Mouse (Mus musculus): ENCODE measurements around the gene Rdh1. TPM values are rescaled to one million over a fixed set of nuclear protein-coding genes. Genes with fewer than 3 reads are reported as not detected.

Gene Rdh1
- total and polyA plus RNA-seq, 3 experiments: not detected

DNA sequence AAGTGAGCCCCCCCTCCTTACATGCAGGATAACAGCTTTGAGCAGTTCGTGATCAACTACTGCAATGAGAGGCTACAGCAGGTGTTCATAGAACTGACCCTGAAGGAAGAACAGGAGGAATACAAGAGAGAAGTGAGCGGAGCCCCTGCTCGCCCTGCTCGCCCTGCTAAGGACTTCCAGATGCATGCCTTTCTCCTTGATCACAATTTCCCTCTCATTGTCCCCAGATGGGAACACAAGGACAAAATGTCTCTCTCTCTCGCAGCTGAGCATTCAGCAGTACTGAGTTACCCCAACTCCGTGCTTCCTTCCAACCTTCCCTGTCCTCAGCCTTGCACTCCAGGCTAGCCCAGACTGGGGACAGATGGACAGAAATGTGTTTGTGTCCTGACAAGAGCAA, 46.8 kb upstream of the Rdh1 start:
- TF ChIP-seq KAT2A (IDR thresholded peaks at IDR 0.05; ENCODE audit: insufficient replicate concordance, low read length) (no peak), POLR2AphosphoS2 (IDR thresholded peaks at IDR 0.05; ENCODE audit: low read depth, low read length) (no peak), HCFC1 (IDR thresholded peaks at IDR 0.05; ENCODE audit: low read depth, low read length) (no peak), USF1 (IDR thresholded peaks at IDR 0.05; ENCODE audit: low read depth, low read length) (no peak), SMC3 (IDR thresholded peaks at IDR 0.05; ENCODE audit: low read depth, low read length) (no peak), CHD2 (IDR thresholded peaks at IDR 0.05; ENCODE audit: low read length) (no peak), MEF2A (IDR thresholded peaks at IDR 0.05; ENCODE audit: borderline replicate concordance, low read depth, low read length) (no peak), CHD1 (IDR thresholded peaks at IDR 0.05; ENCODE audit: low read depth, low read length) (no peak), TCF12 (IDR thresholded peaks at IDR 0.05; ENCODE audit: low read depth, low read length) (no peak), BHLHE40 (IDR thresholded peaks at IDR 0.05; ENCODE audit: low read depth, low read length) (no peak), ZC3H11A (IDR thresholded peaks at IDR 0.05; ENCODE audit: low read depth, low read length) (no peak), ZKSCAN1 (IDR thresholded peaks at IDR 0.05; ENCODE audit: borderline replicate concordance, low read depth, low read length) (no peak), PAX5 (IDR thresholded peaks at IDR 0.05; ENCODE audit: low read length) (no peak)
- Histone ChIP-seq H3K4me2 (ENCODE audit: insufficient read depth, low read depth, poor library complexity, severe bottlenecking) (no peak overlapping the region), H3K4me3 (replicated peaks in 1 of 3; ENCODE audit: low read depth in 2 of 3, low read length in 2 of 3, poor library complexity in 1 of 3) (no peak overlapping the region), H3K27me3 (replicated peaks) (no peaks in the 10 kb centered on the region), H3K9me3 (replicated peaks; ENCODE audit: low read length) (no peaks in the 10 kb centered on the region), H3K9ac (ENCODE audit: insufficient read depth, low read depth) (no peak overlapping the region), H3K79me2 (replicated peaks; ENCODE audit: control insufficient read depth, extremely low read depth, insufficient read depth, poor library complexity, severe bottlenecking) (no peaks in the 10 kb centered on the region), H3K4me1 (ENCODE audit: control insufficient read depth in 1 of 2, insufficient read depth in 2 of 2) (peaks cover 0 to 3% of the 10 kb centered on the region in 2 experiments; a peak in 1 of 4 replicates), H3K27ac (ENCODE audit: insufficient read depth, low read depth) (no peak overlapping the region), H3K36me3 (replicated peaks in 1 of 2; ENCODE audit: control insufficient read depth in 1 of 2, insufficient read depth in 1 of 2, low read length in 1 of 2) (no peaks in the 10 kb centered on the region)
- DNase-seq (ENCODE audit: extremely low read depth): no peak
- dilution Hi-C loops (cut with MboI; ENCODE audit: extremely low pct_ligation_motif_present, extremely low pct_unique_long_range_greater_than_20kb, low sequenced_read_pairs) (no loop called here), in situ Hi-C loops (cut with MboI; ENCODE audit: low pct_ligation_motif_present, low pct_unique_long_range_greater_than_20kb, low sequenced_read_pairs) (no loop called here)

GRCm38 (mm10) chr10:127721671-127722418, 37.7 kb upstream of the Rdh1 start:
- dilution Hi-C loops (cut with MboI; ENCODE audit: extremely low pct_ligation_motif_present, extremely low pct_unique_long_range_greater_than_20kb, low sequenced_read_pairs): no loop called here

More at GRCm38 (mm10) chr10:127721671-127722418, 37.7 kb upstream of the Rdh1 start:
- no peak overlapping the region for H3K4me3 ChIP-seq (replicated peaks in 1 of 3; ENCODE audit: low read depth in 2 of 3, low read length in 2 of 3, poor library complexity in 1 of 3)
- no peak overlapping the region for H3K27ac ChIP-seq (ENCODE audit: insufficient read depth, low read depth)
- no peak for DNase-seq (ENCODE audit: extremely low read depth)
- H3K4me1 ChIP-seq (ENCODE audit: control insufficient read depth in 1 of 2, insufficient read depth in 2 of 2): no peaks in the 10 kb centered on the region
- H3K4me2 ChIP-seq (ENCODE audit: insufficient read depth, low read depth, poor library complexity, severe bottlenecking): no peak overlapping the region
- H3K27me3 ChIP-seq (replicated peaks): peaks cover 57% of the 10 kb centered on the region
- H3K36me3 ChIP-seq (replicated peaks in 1 of 2; ENCODE audit: control insufficient read depth in 1 of 2, insufficient read depth in 1 of 2, low read length in 1 of 2): no peaks in the 10 kb centered on the region
- H3K9me3 ChIP-seq (replicated peaks; ENCODE audit: low read length): no peaks in the 10 kb centered on the region
- in situ Hi-C loops (cut with MboI; ENCODE audit: low pct_ligation_motif_present, low pct_unique_long_range_greater_than_20kb, low sequenced_read_pairs): no loop called here
- H3K79me2 ChIP-seq (replicated peaks; ENCODE audit: control insufficient read depth, extremely low read depth, insufficient read depth, poor library complexity, severe bottlenecking): no peaks in the 10 kb centered on the region
- H3K9ac ChIP-seq (ENCODE audit: insufficient read depth, low read depth): no peak overlapping the region
- no peak for TF ChIP-seq POLR2A (IDR thresholded peaks at IDR 0.05; ENCODE audit: low read depth, low read length)
- TF ChIP-seq UBTF (IDR thresholded peaks at IDR 0.05; ENCODE audit: low read depth, low read length): no peak

All from CH12.LX (cell line).